In genomic region chr7:125392536-125392935, GRCm38 (mm10) we compare ENCODE assay signal across 7 mouse cellular contexts. TPM values are rescaled to one million over a fixed set of nuclear protein-coding genes. Genes with fewer than 3 reads are reported as not detected.
DNase-seq lines count a peak whose midpoint lies in the region; ATAC-seq and TF ChIP-seq lines count a peak whose summit lies in the region.

No protein-coding gene starts in this region.

- no peak overlapping the region for H3K4me3 ChIP-seq in embryonic facial prominence, embryonic 14.5 days (ENCODE audit: low read depth, low read length)
- H3K4me3 ChIP-seq in heart, postnatal 0 days (ENCODE audit: low read depth, low read length) = no peak overlapping the region
- peak overlapping the region; percentile 44; the same call in 1 of the 2 replicates for H3K4me3 ChIP-seq in limb, embryonic 14.5 days (replicated peaks; ENCODE audit: low read length)
- no peak overlapping the region for H3K4me3 ChIP-seq in stomach, embryonic 14.5 days (ENCODE audit: low read depth, low read length)

- DNase-seq in right cerebral cortex, adult 18-20 months = peak; percentile 14
- no peak for DNase-seq in right cerebral cortex, postnatal 14 days
- DNase-seq in embryonic facial prominence, embryonic 14.5 days (ENCODE audit: low spot score) = peak; percentile 15
- DNase-seq in heart, postnatal 0 days (ENCODE audit: low spot score) = no peak
- peak; percentile 41 for DNase-seq in limb, embryonic 14.5 days (ENCODE audit: low spot score)

- peak overlapping the region; percentile 62; the same call in 1 of the 2 replicates for H3K27ac ChIP-seq in embryonic facial prominence, embryonic 14.5 days (replicated peaks; ENCODE audit: low read depth, low read length)
- H3K27ac ChIP-seq in heart, postnatal 0 days (ENCODE audit: low read depth) = no peak overlapping the region
- H3K27ac ChIP-seq in limb, embryonic 14.5 days (replicated peaks; ENCODE audit: low read depth, low read length) = peak overlapping the region; percentile 26; the same call in 1 of the 2 replicates
- H3K27ac ChIP-seq in stomach, embryonic 14.5 days (ENCODE audit: low read length) = no peak overlapping the region

- TF ChIP-seq POLR2A in limb, embryonic 14.5 days (IDR thresholded peaks at IDR 0.05; ENCODE audit: borderline replicate concordance, extremely low read depth, insufficient read depth, insufficient read length) = no peak

- H3K9ac ChIP-seq in embryonic facial prominence, embryonic 14.5 days (ENCODE audit: low read depth, low read length) = no peak overlapping the region
- no peak overlapping the region for H3K9ac ChIP-seq in heart, postnatal 0 days (replicated peaks; ENCODE audit: low read depth, low read length)
- no peak overlapping the region; the same call in 1 of the 2 replicates for H3K9ac ChIP-seq in limb, embryonic 14.5 days (ENCODE audit: low read depth, low read length, severe bottlenecking)
- H3K9ac ChIP-seq in stomach, embryonic 14.5 days (replicated peaks; ENCODE audit: low read depth, low read length) = no peak overlapping the region

- TF ChIP-seq EP300 in heart, postnatal 0 days (IDR thresholded peaks at IDR 0.05; ENCODE audit: low read depth) = no peak

- no peak for ATAC-seq in embryonic facial prominence, embryonic 14.5 days (ENCODE audit: low read depth)
- no peak for ATAC-seq in heart, postnatal 0 days (ENCODE audit: insufficient read depth, low read depth)
- no peak for ATAC-seq in limb, embryonic 14.5 days (ENCODE audit: low FRiP score, low read depth)
- ATAC-seq in stomach, embryonic 14.5 days (ENCODE audit: insufficient number of reproducible peaks, insufficient read depth, low FRiP score, low read depth) = no peak
- ATAC-seq in megakaryocyte, adult 5-6 weeks (ENCODE audit: poor library complexity, severe bottlenecking) = no peak

- no peaks in the 10 kb centered on the region for H3K36me3 ChIP-seq in embryonic facial prominence, embryonic 14.5 days (ENCODE audit: control insufficient read depth, insufficient read depth, low read length)
- no peaks in the 10 kb centered on the region for H3K36me3 ChIP-seq in heart, postnatal 0 days (replicated peaks; ENCODE audit: control insufficient read depth, insufficient read depth, low read length)
- H3K36me3 ChIP-seq in limb, embryonic 14.5 days (ENCODE audit: control insufficient read depth, insufficient read depth, low read length) = no peaks in the 10 kb centered on the region
- H3K36me3 ChIP-seq in stomach, embryonic 14.5 days (ENCODE audit: control insufficient read depth, insufficient read depth, low read length) = no peaks in the 10 kb centered on the region

- H3K4me2 ChIP-seq in embryonic facial prominence, embryonic 14.5 days (ENCODE audit: low read depth, low read length) = peak overlapping the region; percentile 74
- peak overlapping the region; percentile 63; the same call in 1 of the 2 replicates for H3K4me2 ChIP-seq in heart, postnatal 0 days (ENCODE audit: low read depth, low read length)
- H3K4me2 ChIP-seq in limb, embryonic 14.5 days (replicated peaks; ENCODE audit: low read depth, low read length, severe bottlenecking) = peak overlapping the region; percentile 91
- H3K4me2 ChIP-seq in stomach, embryonic 14.5 days (replicated peaks; ENCODE audit: low read depth, low read length) = peak overlapping the region; percentile 58; the same call in 1 of the 2 replicates

- H3K4me1 ChIP-seq in embryonic facial prominence, embryonic 14.5 days (ENCODE audit: control insufficient read depth, insufficient read depth, low read length) = peaks cover 10% of the 10 kb centered on the region
- H3K4me1 ChIP-seq in heart, postnatal 0 days (ENCODE audit: control insufficient read depth, insufficient read depth) = peaks cover 4% of the 10 kb centered on the region; the same call in 1 of the 2 replicates
- H3K4me1 ChIP-seq in limb, embryonic 14.5 days (ENCODE audit: control insufficient read depth, insufficient read depth, low read length) = peaks cover 11% of the 10 kb centered on the region
- peaks cover 8% of the 10 kb centered on the region; the same call in 1 of the 2 replicates for H3K4me1 ChIP-seq in stomach, embryonic 14.5 days (ENCODE audit: control insufficient read depth, insufficient read depth, low read length)

- TF ChIP-seq CTCF in heart, postnatal 0 days (IDR thresholded peaks at IDR 0.05; ENCODE audit: low read depth) = no peak

- no peaks in the 10 kb centered on the region for H3K9me3 ChIP-seq in embryonic facial prominence, embryonic 14.5 days (ENCODE audit: control insufficient read depth, low read length)
- no peaks in the 10 kb centered on the region for H3K9me3 ChIP-seq in heart, postnatal 0 days (replicated peaks; ENCODE audit: control insufficient read depth, low read length)
- no peaks in the 10 kb centered on the region for H3K9me3 ChIP-seq in limb, embryonic 14.5 days (ENCODE audit: control insufficient read depth, low read length)
- no peaks in the 10 kb centered on the region for H3K9me3 ChIP-seq in stomach, embryonic 14.5 days (ENCODE audit: control insufficient read depth, low read depth, low read length)

- WGBS in embryonic facial prominence, embryonic 14.5 days = 12% methylated on average over 3 of the region's 3 CpGs
- WGBS in heart, postnatal 0 days = 6% methylated on average over 3 of the region's 3 CpGs
- WGBS in limb, embryonic 14.5 days = 36% methylated on average over 3 of the region's 3 CpGs
- WGBS in stomach, embryonic 14.5 days = 30% methylated on average over 3 of the region's 3 CpGs

- H3K27me3 ChIP-seq in embryonic facial prominence, embryonic 14.5 days (replicated peaks; ENCODE audit: control insufficient read depth, insufficient read depth, low read length) = no peaks in the 10 kb centered on the region
- H3K27me3 ChIP-seq in heart, postnatal 0 days (ENCODE audit: control insufficient read depth, insufficient read depth, low read length) = peaks cover 12% of the 10 kb centered on the region
- H3K27me3 ChIP-seq in limb, embryonic 14.5 days (ENCODE audit: control insufficient read depth, insufficient read depth, low read length) = no peaks in the 10 kb centered on the region
- no peaks in the 10 kb centered on the region for H3K27me3 ChIP-seq in stomach, embryonic 14.5 days (ENCODE audit: control insufficient read depth, insufficient read depth, low read length)

RNA-seq across cellular contexts. Expression of gene Kdm8, which starts 51.9 kb away (rescaled TPM):
- 6.9 and 8.7 TPM in 2 replicates for polyA plus RNA-seq in embryonic facial prominence, embryonic 14.5 days (2014; fragmentation: Nextera tagmentation; extraction: Ambion mirVana)
- 4.0 and 6.8 TPM in 2 replicates for total RNA-seq in heart, postnatal 0 days (2014; rRNA removed; ENCODE audit: low replicate concordance)
- 3.7 and 3.8 TPM in 2 replicates for polyA plus RNA-seq in heart, postnatal 0 days (2015; fragmentation: Nextera tagmentation; extraction: Ambion mirVana)
- 11.1 and 13.9 TPM in 2 replicates for polyA plus RNA-seq in limb, embryonic 14.5 days (2012; rRNA removed)
- polyA plus RNA-seq in limb, embryonic 14.5 days (2014; fragmentation: Nextera tagmentation; extraction: Ambion mirVana) = 8.7 and 8.9 TPM in 2 replicates
- polyA plus RNA-seq in stomach, embryonic 14.5 days (2014; fragmentation: Nextera tagmentation; extraction: Ambion mirVana) = 9.9 and 10.2 TPM in 2 replicates
- total RNA-seq in megakaryocyte, adult 5-6 weeks (2015) = 2.0 and 2.9 TPM in 2 replicates
- total RNA-seq in megakaryocyte, adult 5-6 weeks (2017) = 2.8 and 6.5 TPM in 2 replicates

Comparison
In these comparisons a context has a peak if more than half of its experiments do, and no peak if none do; other contexts are left out.
1. DNase-seq: peak in right cerebral cortex, adult 18-20 months (single experiment), embryonic facial prominence, embryonic 14.5 days (single experiment) and limb, embryonic 14.5 days (single experiment); none in right cerebral cortex, postnatal 14 days (single experiment) and heart, postnatal 0 days (single experiment).
2. H3K27ac ChIP-seq: peak in embryonic facial prominence, embryonic 14.5 days (single experiment) and limb, embryonic 14.5 days (single experiment); none in heart, postnatal 0 days (single experiment) and stomach, embryonic 14.5 days (single experiment).
3. Peak in every context shown above with its lines, with median percentiles within 50 percentile points of each other: H3K4me2 ChIP-seq.